ENCODE assay signal across 30 mouse cellular contexts in genomic region chr19:42177461-42177860, GRCm38 (mm10). TPM values are rescaled to one million over a fixed set of nuclear protein-coding genes. Genes with fewer than 3 reads are reported as not detected.
DNase-seq lines count a peak whose midpoint lies in the region; ATAC-seq and TF ChIP-seq lines count a peak whose summit lies in the region.
"Had no signal": no experiment of that assay in that cellular context is flagged by ENCODE, and none has a peak within 500 bp of the region (broad histone marks: within the 10 kb centered on the region; RNA-seq: fewer than 3 reads in every experiment).

No protein-coding gene starts in this region.

- peak overlapping the region; percentile 32; the same call in 1 of the 2 replicates for H3K4me2 ChIP-seq in liver, embryonic 14.5 days (ENCODE audit: low read depth)
- H3K4me2 ChIP-seq: embryonic facial prominence, embryonic 12.5 days; forebrain, embryonic 15.5 days; hindbrain, embryonic 15.5 days; intestine, embryonic 15.5 days; limb, embryonic 15.5 days; lung, embryonic 15.5 days; midbrain, embryonic 12.5 days; neural tube, embryonic 12.5 days had no signal

- peak overlapping the region; percentile 1 to 15; a peak in 2 of 4 replicates for H3K4me3 ChIP-seq in MEL (ENCODE audit: control insufficient read depth in 1 of 2, insufficient read depth in 1 of 2, low read depth in 2 of 2, low read length in 2 of 2)
- no peak overlapping the region for H3K4me3 ChIP-seq in liver, embryonic 14.5 days (ENCODE audit: insufficient read depth in 1 of 2, low read depth in 2 of 2, low read length in 2 of 2)
- peak overlapping the region; percentile 52 for H3K4me3 ChIP-seq in megakaryocyte, embryonic 14.5 days (replicated peaks)
- H3K4me3 ChIP-seq: embryonic facial prominence, embryonic 12.5 days; forebrain, embryonic 10.5 days; forebrain, embryonic 15.5 days; hindbrain, embryonic 10.5 days; hindbrain, embryonic 15.5 days; intestine, embryonic 15.5 days; limb, embryonic 10.5 days; limb, embryonic 15.5 days; lung, embryonic 15.5 days; midbrain, embryonic 12.5 days; myocyte; neural tube, embryonic 12.5 days had no signal

- ATAC-seq in common myeloid progenitor, adult 5-6 weeks (replicated peaks; ENCODE audit: low read depth, poor library complexity, severe bottlenecking) = peak; percentile 10
- peak; percentile 58; the same call in 1 of the 2 replicates for ATAC-seq in liver, embryonic 14.5 days (ENCODE audit: insufficient read depth)
- ATAC-seq: activated CD4-positive, CD25-positive, alpha-beta regulatory T cell, adult 4 months; forebrain, embryonic 15.5 days; intestine, embryonic 15.5 days had no signal

- no peaks in the 10 kb centered on the region for H3K9me3 ChIP-seq in MEL (replicated peaks; ENCODE audit: insufficient read depth, low read length)
- no peaks in the 10 kb centered on the region for H3K9me3 ChIP-seq in liver, embryonic 14.5 days (ENCODE audit: control insufficient read depth, low read length)
- H3K9me3 ChIP-seq in megakaryocyte, embryonic 14.5 days = no peaks in the 10 kb centered on the region
- H3K9me3 ChIP-seq: embryonic facial prominence, embryonic 12.5 days; forebrain, embryonic 10.5 days; forebrain, embryonic 15.5 days; hindbrain, embryonic 10.5 days; hindbrain, embryonic 15.5 days; intestine, embryonic 15.5 days; limb, embryonic 10.5 days; limb, embryonic 15.5 days; lung, embryonic 15.5 days; midbrain, embryonic 12.5 days; neural tube, embryonic 12.5 days had no signal

- H3K79me2 ChIP-seq in MEL (ENCODE audit: control insufficient read depth, insufficient read depth, low read length, poor library complexity) = peaks cover 2% of the 10 kb centered on the region; the same call in 1 of the 2 replicates

- no peak for TF ChIP-seq RAD21 in MEL (IDR thresholded peaks at IDR 0.05; ENCODE audit: low read depth, low read length)

- no peaks in the 10 kb centered on the region for H3K27me3 ChIP-seq in MEL (ENCODE audit: control insufficient read depth in 1 of 2, insufficient read depth in 2 of 2, low read length in 2 of 2)
- no peaks in the 10 kb centered on the region for H3K27me3 ChIP-seq in liver, embryonic 14.5 days (ENCODE audit: control insufficient read depth, insufficient read depth, low read length)
- H3K27me3 ChIP-seq in megakaryocyte, embryonic 14.5 days (replicated peaks) = no peaks in the 10 kb centered on the region
- H3K27me3 ChIP-seq: embryonic facial prominence, embryonic 12.5 days; forebrain, embryonic 15.5 days; hindbrain, embryonic 15.5 days; intestine, embryonic 15.5 days; limb, embryonic 15.5 days; lung, embryonic 15.5 days; midbrain, embryonic 12.5 days; neural tube, embryonic 12.5 days had no signal

- no peak for TF ChIP-seq CTCF in MEL (IDR thresholded peaks at IDR 0.05 in 2 of 3, conservative IDR thresholded peaks at IDR 0.05 in 1 of 3; ENCODE audit: control insufficient read depth in 1 of 3, insufficient read depth in 1 of 3, low read depth in 2 of 3, low read length in 3 of 3, poor library complexity in 1 of 3, severe bottlenecking in 1 of 3)
- no peak for TF ChIP-seq CTCF in liver, embryonic 14.5 days (IDR thresholded peaks at IDR 0.05; ENCODE audit: low read depth)

- H3K9ac ChIP-seq in MEL (ENCODE audit: control insufficient read depth, low read depth, low read length, poor library complexity, severe bottlenecking) = peak overlapping the region; percentile 40
- peak overlapping the region; percentile 34; the same call in 1 of the 2 replicates for H3K9ac ChIP-seq in liver, embryonic 14.5 days (replicated peaks)
- H3K9ac ChIP-seq: embryonic facial prominence, embryonic 12.5 days; forebrain, embryonic 15.5 days; hindbrain, embryonic 15.5 days; intestine, embryonic 15.5 days; limb, embryonic 15.5 days; lung, embryonic 15.5 days; midbrain, embryonic 12.5 days; neural tube, embryonic 12.5 days had no signal

- 0 out of 4 replicates have a peak, but pooled peaks of 1 of the 2 experiments have one; percentile 7 for TF ChIP-seq POLR2A in MEL (IDR thresholded peaks at IDR 0.05; ENCODE audit: control insufficient read depth in 1 of 2, insufficient read depth in 1 of 2, low read depth in 1 of 2, low read length in 2 of 2, poor library complexity in 1 of 2)

- H3K4me1 ChIP-seq in MEL (ENCODE audit: control insufficient read depth in 1 of 2, insufficient read depth in 2 of 2, low read length in 2 of 2) = peaks cover 22 to 27% of the 10 kb centered on the region in 2 experiments
- H3K4me1 ChIP-seq in liver, embryonic 14.5 days (replicated peaks; ENCODE audit: control insufficient read depth in 2 of 2, insufficient read depth in 2 of 2, low read length in 1 of 2) = peaks cover 9 to 16% of the 10 kb centered on the region in 2 experiments
- H3K4me1 ChIP-seq in megakaryocyte, embryonic 14.5 days = peaks cover 64% of the 10 kb centered on the region
- H3K4me1 ChIP-seq: embryonic facial prominence, embryonic 12.5 days; forebrain, embryonic 10.5 days; forebrain, embryonic 15.5 days; hindbrain, embryonic 10.5 days; intestine, embryonic 15.5 days; limb, embryonic 10.5 days; limb, embryonic 15.5 days; midbrain, embryonic 12.5 days; neural tube, embryonic 12.5 days had no signal

- peak overlapping the region; percentile 85 for H3K27ac ChIP-seq in MEL (ENCODE audit: control insufficient read depth, low read depth, low read length)
- no peak overlapping the region for H3K27ac ChIP-seq in liver, embryonic 14.5 days
- H3K27ac ChIP-seq: embryonic facial prominence, embryonic 12.5 days; forebrain, embryonic 10.5 days; forebrain, embryonic 15.5 days; hindbrain, embryonic 10.5 days; hindbrain, embryonic 15.5 days; intestine, embryonic 15.5 days; limb, embryonic 10.5 days; limb, embryonic 15.5 days; lung, embryonic 15.5 days; macrophage; midbrain, embryonic 12.5 days; neural tube, embryonic 12.5 days had no signal

- 29% methylated on average over 2 of the region's 2 CpGs for WGBS in liver, embryonic 14.5 days (ENCODE audit: insufficient replicate concordance)

- intact Hi-C loops in left cerebral cortex, postnatal 25 days (cut with DNase I) = no loop called here

- H3K36me3 ChIP-seq in MEL (ENCODE audit: control insufficient read depth in 1 of 2, insufficient read depth in 2 of 2, low read length in 2 of 2) = peaks cover 4 to 27% of the 10 kb centered on the region in 2 experiments
- peaks cover 3% of the 10 kb centered on the region for H3K36me3 ChIP-seq in liver, embryonic 14.5 days (replicated peaks; ENCODE audit: control insufficient read depth, insufficient read depth, low read depth)
- peaks cover 75% of the 10 kb centered on the region for H3K36me3 ChIP-seq in megakaryocyte, embryonic 14.5 days (replicated peaks; ENCODE audit: low read length)

- peak; percentile 77 for DNase-seq in MEL (ENCODE audit: low read depth, low spot score)
- DNase-seq in liver, embryonic 14.5 days (ENCODE audit: low read depth in 3 of 3, low spot score in 3 of 3) = no peak
- no peak for DNase-seq in right cerebral cortex, postnatal 36 days (ENCODE audit: low spot score in 2 of 2)
- no peak for DNase-seq in ovary, postnatal 14 days (ENCODE audit: low spot score)
- no peak for DNase-seq in left cerebral cortex, postnatal 25 days (ENCODE audit: low spot score in 2 of 2)
- DNase-seq: adrenal gland, adult 2 months; adrenal gland, postnatal 36 days; cerebellum, adult 8-10 months; cerebellum, postnatal 25 days; heart, postnatal 14 days; kidney, adult 2 months; kidney, postnatal 4 days; layer of hippocampus, postnatal 36 days; thymus, postnatal 4 days had no signal

- peak; percentile 51 to 71; a peak in 3 of 4 replicates for TF ChIP-seq EP300 in MEL (IDR thresholded peaks at IDR 0.05; ENCODE audit: low read depth in 1 of 2, low read length in 2 of 2)
- TF ChIP-seq EP300 in liver, embryonic 14.5 days (IDR thresholded peaks at IDR 0.05; ENCODE audit: low read depth) = 0 out of 2 replicates have a peak, but pooled peaks have one; percentile 9

RNA-seq across cellular contexts. Expression of gene Zfyve27, which starts 13.7 kb away (rescaled TPM):
- 22.0 and 27.0 TPM in 2 replicates for total RNA-seq in MEL (2012; rRNA removed)
- polyA plus RNA-seq in MEL (2012; ENCODE audit: insufficient read depth in 1 of 2, insufficient read length in 2 of 2, low read depth in 1 of 2, low replicate concordance in 2 of 2, missing spikeins in 1 of 2) = 10 to 100 TPM in 1 of 2 experiments, not detected in 1; 40.2 TPM
- total RNA-seq in common myeloid progenitor, adult 5-6 weeks (2017) = 15.5 and 17.5 TPM in 2 replicates
- 6.8 and 8.5 TPM in 2 replicates for polyA plus RNA-seq in liver, embryonic 14.5 days (2012; rRNA removed)
- 3.9 and 4.2 TPM in 2 replicates for polyA plus RNA-seq in liver, embryonic 14.5 days (2014; fragmentation: Nextera tagmentation; extraction: Ambion mirVana)
- polyA plus RNA-seq in megakaryocyte, embryonic 14.5 days (2012; ENCODE audit: insufficient read depth, low replicate concordance) = 6.6 and 12.2 TPM in 2 replicates
- total RNA-seq in left cerebral cortex, postnatal 25 days (2021) = 10 to 100 TPM; 84.6 to 95.8 TPM

RNA-seq across cellular contexts. Expression of gene Sfrp5, which starts 24.6 kb away (rescaled TPM):
- not detected in 2 replicates for total RNA-seq in MEL (2012; rRNA removed)
- under 1 TPM in 1 of 2 experiments, not detected in 1; 0.50 TPM for polyA plus RNA-seq in MEL (2012; ENCODE audit: insufficient read depth in 1 of 2, insufficient read length in 2 of 2, low read depth in 1 of 2, low replicate concordance in 2 of 2, missing spikeins in 1 of 2)
- total RNA-seq in common myeloid progenitor, adult 5-6 weeks (2017) = not detected in 2 replicates
- polyA plus RNA-seq in liver, embryonic 14.5 days (2012; rRNA removed) = not detected in 2 replicates
- polyA plus RNA-seq in liver, embryonic 14.5 days (2014; fragmentation: Nextera tagmentation; extraction: Ambion mirVana) = 0.05 TPM in 1 of 2 replicates, not detected in the other
- polyA plus RNA-seq in megakaryocyte, embryonic 14.5 days (2012; ENCODE audit: insufficient read depth, low replicate concordance) = not detected in 2 replicates
- 1 to 10 TPM in 1 of 2 experiments, under 1 TPM in 1; 0.62 to 1.3 TPM for total RNA-seq in left cerebral cortex, postnatal 25 days (2021)
- polyA plus RNA-seq: activated CD4-positive, CD25-positive, alpha-beta regulatory T cell, adult 4 months; midbrain, embryonic 12.5 days had no signal

RNA-seq across cellular contexts. Expression of gene Marveld1, which starts 30.3 kb away (rescaled TPM):
- 7.9 and 9.7 TPM in 2 replicates for total RNA-seq in MEL (2012; rRNA removed)
- 10 to 100 TPM in 1 of 2 experiments, not detected in 1; 24.4 TPM for polyA plus RNA-seq in MEL (2012; ENCODE audit: insufficient read depth in 1 of 2, insufficient read length in 2 of 2, low read depth in 1 of 2, low replicate concordance in 2 of 2, missing spikeins in 1 of 2)
- 10.7 and 12.0 TPM in 2 replicates for total RNA-seq in common myeloid progenitor, adult 5-6 weeks (2017)
- polyA plus RNA-seq in liver, embryonic 14.5 days (2012; rRNA removed) = 7.6 and 8.6 TPM in 2 replicates
- polyA plus RNA-seq in liver, embryonic 14.5 days (2014; fragmentation: Nextera tagmentation; extraction: Ambion mirVana) = 1.6 and 2.4 TPM in 2 replicates
- polyA plus RNA-seq in megakaryocyte, embryonic 14.5 days (2012; ENCODE audit: insufficient read depth, low replicate concordance) = 3.6 and 10.8 TPM in 2 replicates
- 1 to 10 TPM; 9.8 to 9.9 TPM for total RNA-seq in left cerebral cortex, postnatal 25 days (2021)

RNA-seq across cellular contexts. Expression of gene Avpi1, which starts 48.6 kb away (rescaled TPM):
- total RNA-seq in MEL (2012; rRNA removed) = 49.5 and 54.8 TPM in 2 replicates
- polyA plus RNA-seq in MEL (2012; ENCODE audit: insufficient read depth in 1 of 2, insufficient read length in 2 of 2, low read depth in 1 of 2, low replicate concordance in 2 of 2, missing spikeins in 1 of 2) = 10 to 100 TPM in 1 of 2 experiments, not detected in 1; 53.3 TPM
- 3.1 and 5.1 TPM in 2 replicates for total RNA-seq in common myeloid progenitor, adult 5-6 weeks (2017)
- 7.2 and 8.5 TPM in 2 replicates for polyA plus RNA-seq in liver, embryonic 14.5 days (2012; rRNA removed)
- polyA plus RNA-seq in liver, embryonic 14.5 days (2014; fragmentation: Nextera tagmentation; extraction: Ambion mirVana) = 20.4 and 21.7 TPM in 2 replicates
- 15.5 and 38.7 TPM in 2 replicates for polyA plus RNA-seq in megakaryocyte, embryonic 14.5 days (2012; ENCODE audit: insufficient read depth, low replicate concordance)
- total RNA-seq in left cerebral cortex, postnatal 25 days (2021) = 10 to 100 TPM; 28.2 to 29.1 TPM

Comparison
In these comparisons a context has a peak if more than half of its experiments do, and no peak if none do; other contexts are left out.
1. H3K4me3 ChIP-seq: peak in MEL (2 of 2) and megakaryocyte, embryonic 14.5 days (single experiment); none in liver, embryonic 14.5 days (0 of 2).